Mouse (Mus musculus) kidney, postnatal 25 days (tissue): Measurements from ENCODE around the gene Rnasek.
A peak's percentile ranks its signal among the peaks of the same experiment; 100 is the strongest.

Experiments used
- DNase-seq, 2 experiments: peaks; one replicate each; pipeline ENCODE4 v3.0.0; 2021; ENCODE audit warnings: mixed read lengths in 2 of 2

Gene Rnasek

GRCm38 (mm10) chr11:70239541-70240279 lies at the start of gene Rnasek, which contains the start of gene Gm21988:
Gene Rnasek (minus strand): TSS chr11:70239842.
Gene Gm21988 (minus strand): TSS chr11:70239830.
- DNase-seq: peak; percentile 87 to 90

GRCm38 (mm10) chr11:70289236-70289635 lies 49.6 kb upstream of the Rnasek start:
- peak; percentile 27 to 59 for DNase-seq

- DNase-seq: no peak
These were observed 48.5 kb upstream of the Rnasek start for GRCm38 (mm10) chr11:70288102-70288501.

GRCm38 (mm10) chr11:70285686-70286085 lies 46.0 kb upstream of the Rnasek start:
- DNase-seq: no peak

- DNase-seq: no peak
These were observed 45.1 kb upstream of the Rnasek start for GRCm38 (mm10) chr11:70284757-70285156.

- DNase-seq: peak; percentile 11 to 64
These were observed 44.0 kb upstream of the Rnasek start for GRCm38 (mm10) chr11:70283666-70284065.

GRCm38 (mm10) chr11:70280441-70280840 lies 40.8 kb upstream of the Rnasek start:
- peak in 1 of 2 experiments; percentile 62 for DNase-seq

- DNase-seq: no peak
These were observed 39.3 kb upstream of the Rnasek start for GRCm38 (mm10) chr11:70278961-70279360.

GRCm38 (mm10) chr11:70271641-70272040 lies 32.0 kb upstream of the Rnasek start:
- no peak for DNase-seq

GRCm38 (mm10) chr11:70266405-70266804 lies 26.8 kb upstream of the Rnasek start:
- peak; percentile 22 to 48 for DNase-seq

GRCm38 (mm10) chr11:70265819-70266218 lies 26.2 kb upstream of the Rnasek start:
- DNase-seq: no peak

- DNase-seq: no peak
These were observed 25.6 kb upstream of the Rnasek start for GRCm38 (mm10) chr11:70265252-70265651.

- DNase-seq: no peak
These were observed 19.4 kb upstream of the Rnasek start for GRCm38 (mm10) chr11:70259035-70259434.

- DNase-seq: peak; percentile 69 to 84
These were observed 15.4 kb upstream of the Rnasek start, which contains the start of gene Alox12 for GRCm38 (mm10) chr11:70254931-70255531. Gene Alox12 (minus strand): TSS chr11:70255353.

- no peak for DNase-seq
These were observed 14.7 kb upstream of the Rnasek start for GRCm38 (mm10) chr11:70254337-70254736.

GRCm38 (mm10) chr11:70251853-70252252 lies 12.2 kb upstream of the Rnasek start:
- DNase-seq: no peak

- DNase-seq: peak in 1 of 2 experiments; percentile 20
These were observed 10.5 kb upstream of the Rnasek start for GRCm38 (mm10) chr11:70250150-70250549.

GRCm38 (mm10) chr11:70247136-70247845 lies 7.6 kb upstream of the Rnasek start:
- peak; percentile 57 to 87 for DNase-seq

GRCm38 (mm10) chr11:70242591-70242990 lies 2.9 kb upstream of the Rnasek start:
- peak in 1 of 2 experiments; percentile 36 for DNase-seq

- DNase-seq: peak in 1 of 2 experiments; percentile 62
These were observed 826 bp downstream of the Rnasek start for GRCm38 (mm10) chr11:70238591-70239440.

GRCm38 (mm10) chr11:70237457-70238167 lies 2.0 kb downstream of the Rnasek start, which contains the start of gene 0610010K14Rik:
Gene 0610010K14Rik (minus strand): TSS chr11:70237914.
- DNase-seq: peak; percentile 98 to 99

- peak in 1 of 2 experiments; percentile 37 for DNase-seq
These were observed 2.9 kb downstream of the Rnasek start for GRCm38 (mm10) chr11:70236717-70237116.
